Mouse (Mus musculus): ENCODE data around the gene Rwdd2b.

- no peak for TF ChIP-seq POLR2A (IDR thresholded peaks at IDR 0.05; ENCODE audit: extremely low read depth, insufficient read depth, low read length)
- no peak for TF ChIP-seq CTCF (IDR thresholded peaks at IDR 0.05; ENCODE audit: low read depth, low read length)
Observed at GRCm38 (mm10) chr16:87470579-87470978, 30.2 kb upstream of the Rwdd2b start.

All from liver, adult 2 months (tissue).